Mouse (Mus musculus) lung, adult 2 months (tissue): ENCODE measurements around the gene Tas2r140.

ENCODE experiments used
- CTCF ChIP-seq: fragments of 200-500 bp; IDR thresholded peaks from 2 replicates; pipeline ENCODE4 v1.5.1; 2011; ENCODE audit warnings: mild to moderate bottlenecking, low read length, control low read depth; ENCODE audit not compliant: insufficient read depth
- POLR2A ChIP-seq: fragments of 200-500 bp; IDR thresholded peaks from 2 replicates; pipeline ENCODE4 v1.6.1; 2011; ENCODE audit warnings: low read depth, mild to moderate bottlenecking, control low read depth, low read length, borderline replicate concordance; ENCODE audit errors: extremely low read depth

- TF ChIP-seq POLR2A (no peak), CTCF (no peak)
Measured at GRCm38 (mm10) chr6:133102430-133102829, 46.8 kb upstream of the Tas2r140 start.
